Mouse (Mus musculus) CH12.LX (cell line): ENCODE measurements around the gene Ifi214.

Experiments
- BHLHE40 ChIP-seq: IDR thresholded peaks from 2 replicates; pipeline ENCODE4 v1.6.1; 2011; ENCODE audit warnings: mild to moderate bottlenecking, low read depth, low read length, improper control_type of control experiment
- CTCF ChIP-seq, 2 experiments: IDR thresholded peaks in 1 of 2; conservative IDR thresholded peaks in 1 of 2; 2 replicates each; pipeline ENCODE4 v1.5.1; 2011 to 2012; ENCODE audit warnings: low read depth in 2 of 2, low read length in 2 of 2, improper control_type of control experiment in 1 of 2, inconsistent platforms in 1 of 2, mild to moderate bottlenecking in 1 of 2, moderate library complexity in 1 of 2
- EP300 ChIP-seq: IDR thresholded peaks from 2 replicates; pipeline ENCODE4 v1.6.1; 2011; ENCODE audit warnings: low read length, improper control_type of control experiment
- HCFC1 ChIP-seq: IDR thresholded peaks from 2 replicates; pipeline ENCODE4 v1.6.1; 2012; ENCODE audit warnings: low read depth, mild to moderate bottlenecking, inconsistent platforms, low read length, improper control_type of control experiment
- IRF4 ChIP-seq: IDR thresholded peaks from 2 replicates; pipeline ENCODE4 v1.6.1; 2014; ENCODE audit warnings: low read depth, mild to moderate bottlenecking, inconsistent platforms, low read length, improper control_type of control experiment
- MAFK ChIP-seq: IDR thresholded peaks from 2 replicates; pipeline ENCODE4 v1.6.1; 2011; ENCODE audit warnings: low read length, improper control_type of control experiment; ENCODE audit not compliant: insufficient replicate concordance
- MYC ChIP-seq: IDR thresholded peaks from 2 replicates; pipeline ENCODE4 v1.6.1; 2011; ENCODE audit warnings: low read depth, mild to moderate bottlenecking, improper control_type of control experiment, low read length
- NELFE ChIP-seq: IDR thresholded peaks from 2 replicates; pipeline ENCODE4 v1.6.1; 2011; ENCODE audit warnings: low read depth, low read length, improper control_type of control experiment
- POLR2A ChIP-seq: IDR thresholded peaks from 2 replicates; pipeline ENCODE4 v1.6.1; 2011; ENCODE audit warnings: low read depth, mild to moderate bottlenecking, improper control_type of control experiment, low read length
- TBP ChIP-seq: conservative IDR thresholded peaks from 2 replicates; pipeline ENCODE4 v1.6.1; 2011; ENCODE audit warnings: low read depth, low read length, improper control_type of control experiment

DNA sequence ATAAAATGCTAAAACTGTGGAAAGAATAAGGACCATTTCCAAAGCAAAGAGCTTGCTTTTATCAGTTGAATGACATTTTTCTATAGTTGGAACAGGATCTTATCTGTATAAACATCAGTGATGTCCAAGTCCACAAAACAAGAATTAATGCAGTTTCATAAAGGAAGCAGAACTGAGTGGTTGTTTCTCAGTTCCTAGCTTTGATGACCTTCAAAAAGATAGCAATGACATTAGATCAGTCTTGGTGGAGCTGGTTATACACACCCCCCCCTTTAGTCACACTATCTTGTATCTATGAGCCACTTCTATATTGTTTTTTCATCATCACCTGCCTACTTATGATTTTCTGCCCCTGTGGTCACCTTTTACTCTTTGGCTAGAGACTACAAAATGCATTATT lies 14.3 kb downstream of the Ifi214 start:
- no peak for TF ChIP-seq HCFC1
- TF ChIP-seq CTCF (conservative IDR thresholded peaks at IDR 0.05 in 1 of 2, IDR thresholded peaks at IDR 0.05 in 1 of 2; ENCODE audit: low read depth in 2 of 2, low read length in 2 of 2) = no peak
- TF ChIP-seq POLR2A = no peak
- no peak for TF ChIP-seq IRF4
- no peak for TF ChIP-seq MAFK
- no peak for TF ChIP-seq TBP
- TF ChIP-seq EP300 = no peak; the same call in 1 of the 2 replicates
- no peak for TF ChIP-seq MYC
- no peak for TF ChIP-seq NELFE
- no peak for TF ChIP-seq BHLHE40
